Mouse (Mus musculus): ENCODE measurements around the gene Pcyt1a. TPM values are rescaled to one million over a fixed set of nuclear protein-coding genes. Genes with fewer than 3 reads are reported as not detected.
"Not testable (repeated sequence)": the region's sequence is repeated elsewhere in the genome, so short reads cannot be mapped to it uniquely, and the experiment has no call there.

Pcyt1a gene
- polyA plus RNA-seq, 1 experiment from 2014 or later, result 35.6 TPM

DNA sequence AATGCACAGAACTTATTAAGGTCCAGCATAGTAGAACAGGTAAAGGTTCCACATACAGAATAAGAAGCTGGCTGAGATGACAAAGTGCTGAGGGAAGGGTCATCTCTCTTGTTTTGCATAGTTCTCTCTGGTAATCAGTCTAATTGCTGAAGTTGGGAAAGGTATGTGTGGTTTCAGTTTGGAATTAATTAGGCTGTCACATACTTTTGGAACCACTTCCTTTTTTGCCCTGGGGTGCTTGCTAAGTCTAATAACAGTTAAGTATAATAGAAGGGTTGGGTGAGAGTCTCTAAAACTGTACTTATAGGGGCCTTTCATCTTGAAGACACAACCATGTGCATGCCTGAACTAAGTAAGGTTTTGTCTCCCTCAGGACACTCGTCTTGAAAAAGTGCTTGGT is 5.9 kb downstream of the Pcyt1a start:
- Histone ChIP-seq H3K9ac (no peak overlapping the region), H3K4me1 (peaks cover 17% of the 10 kb centered on the region)
- WGBS, result 61% methylated on average over 1 of the region's 1 CpGs

GRCm38 (mm10) chr16:32437266-32437665 is 6.5 kb downstream of the Pcyt1a start:
- no peak overlapping the region for H3K9ac ChIP-seq
- no peaks in the 10 kb centered on the region for H3K36me3 ChIP-seq
- peaks cover 11% of the 10 kb centered on the region for H3K4me1 ChIP-seq
- no peak overlapping the region for H3K4me2 ChIP-seq
- no peak for ATAC-seq (ENCODE audit: borderline replicate concordance, extremely low read depth, low FRiP score, low TSS enrichment)
- no peaks in the 10 kb centered on the region for H3K9me3 ChIP-seq
- H3K27ac ChIP-seq, result no peak overlapping the region
- 97% methylated on average over 1 of the region's 1 CpGs for WGBS
- H3K4me3 ChIP-seq, result no peak overlapping the region
- no peaks in the 10 kb centered on the region for H3K27me3 ChIP-seq

More for the DNA sequence above, 5.9 kb downstream of the Pcyt1a start:
- Histone ChIP-seq H3K27me3 (no peaks in the 10 kb centered on the region), H3K27ac (no peak overlapping the region), H3K4me2 (no peak overlapping the region), H3K9me3 (no peaks in the 10 kb centered on the region), H3K36me3 (no peaks in the 10 kb centered on the region), H3K4me3 (no peak overlapping the region)
- ATAC-seq (ENCODE audit: borderline replicate concordance, extremely low read depth, low FRiP score, low TSS enrichment), result no peak

DNA sequence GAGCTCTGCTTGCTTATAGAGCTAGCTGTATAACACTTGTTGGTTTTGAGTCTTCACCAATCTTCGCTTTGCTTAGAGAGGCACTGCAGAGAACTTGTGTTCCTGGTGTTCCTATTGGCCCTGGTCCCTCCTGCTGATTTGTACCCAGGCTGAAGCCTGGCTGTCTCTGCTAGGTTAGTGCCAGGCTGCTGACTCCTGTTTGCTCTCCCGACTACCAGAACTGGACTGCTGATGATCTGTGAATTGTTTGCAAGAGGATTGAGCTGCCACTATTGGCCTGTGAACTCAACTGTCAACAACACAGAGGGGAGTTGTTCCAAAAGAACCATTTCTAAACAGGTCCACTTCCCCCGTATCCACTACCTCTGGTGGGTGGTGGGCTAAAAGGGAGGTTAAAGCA is 10.7 kb downstream of the Pcyt1a start:
- no peaks in the 10 kb centered on the region for H3K36me3 ChIP-seq
- H3K27me3 ChIP-seq, result no peaks in the 10 kb centered on the region
- no peak overlapping the region for H3K27ac ChIP-seq
- no peak for ATAC-seq (ENCODE audit: borderline replicate concordance, extremely low read depth, low FRiP score, low TSS enrichment)
- no peak overlapping the region for H3K4me2 ChIP-seq
- WGBS, result 94% methylated on average over 3 of the region's 3 CpGs
- H3K9me3 ChIP-seq, result no peaks in the 10 kb centered on the region
- H3K4me1 ChIP-seq, result no peaks in the 10 kb centered on the region
- H3K9ac ChIP-seq, result no peak overlapping the region
- no peak overlapping the region for H3K4me3 ChIP-seq

- not testable (repeated sequence) for H3K27me3 ChIP-seq; H3K9ac ChIP-seq; H3K27ac ChIP-seq; H3K4me3 ChIP-seq; H3K4me2 ChIP-seq; H3K36me3 ChIP-seq; ATAC-seq (ENCODE audit: borderline replicate concordance, extremely low read depth, low FRiP score, low TSS enrichment); H3K4me1 ChIP-seq; H3K9me3 ChIP-seq
- 78% methylated on average over 3 of the region's 3 CpGs for WGBS
Measured at GRCm38 (mm10) chr16:32444615-32445014, 13.9 kb downstream of the Pcyt1a start.

GRCm38 (mm10) chr16:32445558-32445957 is 14.8 kb downstream of the Pcyt1a start:
- Histone ChIP-seq H3K9ac (no peak overlapping the region), H3K9me3 (no peaks in the 10 kb centered on the region), H3K4me3 (no peak overlapping the region), H3K36me3 (no peaks in the 10 kb centered on the region), H3K27ac (no peak overlapping the region), H3K4me1 (no peaks in the 10 kb centered on the region), H3K4me2 (no peak overlapping the region), H3K27me3 (no peaks in the 10 kb centered on the region)
- 92% methylated on average over 1 of the region's 1 CpGs for WGBS
- no peak for ATAC-seq (ENCODE audit: borderline replicate concordance, extremely low read depth, low FRiP score, low TSS enrichment)

- no peak overlapping the region for H3K9ac ChIP-seq
- 50% methylated on average over 2 of the region's 2 CpGs for WGBS
- H3K4me1 ChIP-seq, result no peaks in the 10 kb centered on the region
- H3K4me2 ChIP-seq, result no peak overlapping the region
- H3K9me3 ChIP-seq, result no peaks in the 10 kb centered on the region
- no peak for ATAC-seq (ENCODE audit: borderline replicate concordance, extremely low read depth, low FRiP score, low TSS enrichment)
- peaks cover under 1% of the 10 kb centered on the region; the same call in 1 of the 2 replicates for H3K36me3 ChIP-seq
- no peak overlapping the region for H3K4me3 ChIP-seq
- H3K27ac ChIP-seq, result no peak overlapping the region
- no peaks in the 10 kb centered on the region for H3K27me3 ChIP-seq
Measured at GRCm38 (mm10) chr16:32446563-32447138, 15.9 kb downstream of the Pcyt1a start.

DNA sequence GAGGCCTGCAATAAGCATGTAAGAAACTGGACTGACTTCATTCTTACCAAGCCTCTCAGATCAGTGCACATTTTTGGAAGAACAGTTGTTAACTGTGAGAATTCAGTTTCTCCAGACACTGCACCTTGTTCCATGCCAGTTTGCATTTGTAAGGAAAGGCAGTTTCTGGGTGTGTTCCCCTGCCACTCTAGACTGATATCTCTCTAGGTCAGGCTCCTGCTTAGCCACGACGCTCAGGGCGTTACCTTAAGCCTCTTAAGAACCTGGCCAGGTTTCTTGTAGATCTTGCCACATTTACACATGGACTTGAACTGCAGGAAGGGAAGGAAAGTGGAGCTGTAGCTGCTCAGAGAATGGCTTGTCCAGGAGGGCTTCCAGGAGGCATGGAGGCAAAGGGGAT is 18.9 kb downstream of the Pcyt1a start:
- 55% methylated on average over 3 of the region's 3 CpGs for WGBS
- Histone ChIP-seq H3K4me3 (no peak overlapping the region), H3K27ac (no peak overlapping the region), H3K9ac (no peak overlapping the region), H3K36me3 (peaks cover 4% of the 10 kb centered on the region; the same call in 1 of the 2 replicates), H3K4me2 (no peak overlapping the region), H3K4me1 (no peaks in the 10 kb centered on the region), H3K27me3 (no peaks in the 10 kb centered on the region), H3K9me3 (no peaks in the 10 kb centered on the region)
- no peak for ATAC-seq (ENCODE audit: borderline replicate concordance, extremely low read depth, low FRiP score, low TSS enrichment)

DNA sequence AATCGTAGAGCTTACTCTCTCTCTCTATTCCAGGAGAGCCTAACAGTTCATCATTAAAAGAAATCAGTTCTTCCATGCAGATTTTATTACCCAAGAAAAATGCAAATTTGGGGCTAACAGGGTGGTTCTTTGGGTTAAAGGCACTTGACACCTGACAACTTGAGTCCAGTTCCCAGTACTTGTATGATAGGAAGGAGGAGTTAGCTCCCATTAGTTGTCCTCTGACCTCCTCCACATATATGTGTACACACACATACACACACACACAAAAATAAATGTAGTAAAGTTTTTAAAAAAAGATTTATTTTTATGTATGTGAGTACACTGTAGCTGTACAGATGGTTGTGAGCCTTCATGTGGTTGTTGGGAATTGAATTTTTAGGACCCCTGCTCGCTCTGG is 19.4 kb downstream of the Pcyt1a start:
- H3K4me3 ChIP-seq, result no peak overlapping the region
- no peak for ATAC-seq (ENCODE audit: borderline replicate concordance, extremely low read depth, low FRiP score, low TSS enrichment)
- 89% methylated on average over 2 of the region's 2 CpGs for WGBS
- no peak overlapping the region for H3K27ac ChIP-seq
- no peak overlapping the region for H3K9ac ChIP-seq
- H3K27me3 ChIP-seq, result no peaks in the 10 kb centered on the region
- peaks cover 7% of the 10 kb centered on the region; the same call in 1 of the 2 replicates for H3K36me3 ChIP-seq
- no peaks in the 10 kb centered on the region for H3K9me3 ChIP-seq
- H3K4me2 ChIP-seq, result no peak overlapping the region
- no peaks in the 10 kb centered on the region for H3K4me1 ChIP-seq

DNA sequence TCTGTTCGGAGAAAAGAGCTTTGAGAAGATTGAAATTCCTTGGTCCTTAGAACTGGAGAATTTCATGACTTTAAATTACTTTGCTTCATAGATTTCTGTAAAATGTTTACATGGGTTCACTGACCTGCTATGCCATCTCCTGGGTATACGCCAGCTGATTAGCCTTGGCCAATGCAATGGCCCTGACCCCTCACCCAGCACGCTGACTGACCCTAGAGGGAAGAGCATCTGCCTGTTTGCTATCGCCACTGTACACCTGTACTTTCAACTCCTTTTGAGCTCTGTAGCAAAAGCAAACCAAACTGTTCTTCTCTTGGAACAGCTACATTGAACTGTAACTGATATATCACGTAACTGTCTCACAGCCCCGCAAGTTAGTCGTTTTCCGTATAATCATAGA is 22.4 kb downstream of the Pcyt1a start:
- Histone ChIP-seq H3K36me3 (peaks cover 10% of the 10 kb centered on the region; the same call in 1 of the 2 replicates), H3K27me3 (no peaks in the 10 kb centered on the region), H3K4me3 (no peak overlapping the region), H3K27ac (no peak overlapping the region), H3K9ac (no peak overlapping the region), H3K4me2 (no peak overlapping the region), H3K9me3 (no peaks in the 10 kb centered on the region), H3K4me1 (no peaks in the 10 kb centered on the region)
- WGBS, result 88% methylated on average over 8 of the region's 8 CpGs
- no peak for ATAC-seq (ENCODE audit: borderline replicate concordance, extremely low read depth, low FRiP score, low TSS enrichment)

DNA sequence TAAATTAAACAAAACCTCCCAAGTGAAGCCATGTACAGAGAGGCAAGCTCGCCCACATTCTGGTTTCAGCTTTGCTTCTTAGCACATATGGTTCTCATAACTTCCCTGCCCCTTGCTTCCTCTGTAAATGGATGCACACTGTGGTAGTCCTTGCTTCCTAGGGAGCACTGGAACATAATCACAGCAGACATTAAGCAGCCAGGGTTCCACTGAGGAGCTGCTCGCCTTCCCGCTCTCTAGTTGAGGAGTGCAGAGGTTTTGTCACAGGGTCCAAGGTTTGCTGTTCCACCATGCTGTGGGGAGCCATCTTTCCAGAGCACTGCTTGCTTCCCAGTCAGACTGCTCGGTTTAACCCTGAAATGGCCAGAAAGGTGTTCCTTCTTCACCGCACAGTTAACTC is 23.9 kb downstream of the Pcyt1a start:
- no peak overlapping the region for H3K9ac ChIP-seq
- H3K4me3 ChIP-seq, result no peak overlapping the region
- no peak overlapping the region for H3K4me2 ChIP-seq
- no peaks in the 10 kb centered on the region for H3K27me3 ChIP-seq
- H3K36me3 ChIP-seq, result peaks cover 10% of the 10 kb centered on the region; the same call in 1 of the 2 replicates
- no peak for ATAC-seq (ENCODE audit: borderline replicate concordance, extremely low read depth, low FRiP score, low TSS enrichment)
- H3K4me1 ChIP-seq, result no peaks in the 10 kb centered on the region
- no peaks in the 10 kb centered on the region for H3K9me3 ChIP-seq
- WGBS, result 90% methylated on average over 5 of the region's 5 CpGs
- H3K27ac ChIP-seq, result no peak overlapping the region

GRCm38 (mm10) chr16:32456086-32456485 is 25.4 kb downstream of the Pcyt1a start:
- ATAC-seq (ENCODE audit: borderline replicate concordance, extremely low read depth, low FRiP score, low TSS enrichment), result no peak
- H3K9ac ChIP-seq, result no peak overlapping the region
- no peaks in the 10 kb centered on the region for H3K4me1 ChIP-seq
- peaks cover 10% of the 10 kb centered on the region; the same call in 1 of the 2 replicates for H3K36me3 ChIP-seq
- H3K27ac ChIP-seq, result no peak overlapping the region
- no peak overlapping the region for H3K4me2 ChIP-seq
- no peak overlapping the region for H3K4me3 ChIP-seq
- no peaks in the 10 kb centered on the region for H3K9me3 ChIP-seq
- H3K27me3 ChIP-seq, result no peaks in the 10 kb centered on the region

- H3K36me3 ChIP-seq, result peaks cover 9% of the 10 kb centered on the region; the same call in 1 of the 2 replicates
Measured at GRCm38 (mm10) chr16:32456761-32457160, 26.0 kb downstream of the Pcyt1a start.

More at GRCm38 (mm10) chr16:32456761-32457160, 26.0 kb downstream of the Pcyt1a start:
- no peak overlapping the region for H3K4me2 ChIP-seq
- no peak overlapping the region for H3K4me3 ChIP-seq
- no peak for ATAC-seq (ENCODE audit: borderline replicate concordance, extremely low read depth, low FRiP score, low TSS enrichment)
- 91% methylated on average over 1 of the region's 1 CpGs for WGBS
- H3K9ac ChIP-seq, result no peak overlapping the region
- H3K9me3 ChIP-seq, result no peaks in the 10 kb centered on the region
- no peak overlapping the region for H3K27ac ChIP-seq
- H3K4me1 ChIP-seq, result no peaks in the 10 kb centered on the region
- no peaks in the 10 kb centered on the region for H3K27me3 ChIP-seq
